Mouse (Mus musculus) G1E (cell line): ENCODE data around the gene Pdcd4.

ENCODE experiments used
- CTCF ChIP-seq: IDR thresholded peaks from 2 replicates; pipeline ENCODE4 v1.5.1; 2012; ENCODE audit warnings: low read depth, low read length, inconsistent platforms, mixed read lengths
- GATA1 ChIP-seq: IDR thresholded peaks from 2 replicates; pipeline ENCODE4 v1.6.1; 2012; ENCODE audit warnings: borderline replicate concordance, low read length, inconsistent platforms, mixed read lengths
- POLR2AphosphoS5 ChIP-seq: IDR thresholded peaks from 2 replicates; pipeline ENCODE4 v1.6.1; 2012; ENCODE audit warnings: low read depth, low read length, inconsistent platforms; ENCODE audit not compliant: insufficient replicate concordance

GRCm38 (mm10) chr19:53859593-53859992, 32.4 kb upstream of the Pdcd4 start:
- TF ChIP-seq CTCF (no peak), POLR2AphosphoS5 (no peak), GATA1 (no peak)
